Mouse (Mus musculus): ENCODE measurements around the gene Acyp2.

GRCm38 (mm10) chr11:30630514-30630913 is 18.9 kb downstream of the Acyp2 start:
- TF ChIP-seq POLR2A (IDR thresholded peaks at IDR 0.05; ENCODE audit: low read depth, low read length): no peak
- no peak for TF ChIP-seq CTCF (conservative IDR thresholded peaks at IDR 0.05; ENCODE audit: insufficient read depth, insufficient read length, low read depth, low read length)
